Mouse (Mus musculus): ENCODE measurements around the gene Nfil3. TPM values are rescaled to one million over a fixed set of nuclear protein-coding genes. Genes with fewer than 3 reads are reported as not detected.

The Nfil3 gene
- total RNA-seq, 2 experiments from 2014 or later: 21.4 to 53.7 TPM

DNA sequence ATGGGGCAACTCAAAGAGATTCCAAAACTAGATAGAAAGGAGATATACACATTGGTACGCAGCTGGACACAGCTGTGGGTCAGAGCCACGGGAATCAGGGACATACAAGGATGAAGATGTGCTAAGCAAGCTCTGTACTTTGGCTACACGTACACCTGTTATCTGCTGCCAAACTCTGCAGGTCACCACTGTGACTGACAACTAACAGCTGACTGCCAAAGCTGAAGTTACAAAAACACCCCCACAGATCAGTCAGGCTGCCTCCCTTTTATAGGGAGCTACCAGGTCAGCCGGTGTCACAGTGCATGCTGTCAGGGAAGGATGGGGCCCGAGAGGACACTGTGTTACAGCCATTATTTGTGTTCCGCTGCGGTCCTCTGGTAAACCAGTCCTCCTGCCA is 39.9 kb downstream of the Nfil3 start:
- DNase-seq: peak; percentile 69

DNA sequence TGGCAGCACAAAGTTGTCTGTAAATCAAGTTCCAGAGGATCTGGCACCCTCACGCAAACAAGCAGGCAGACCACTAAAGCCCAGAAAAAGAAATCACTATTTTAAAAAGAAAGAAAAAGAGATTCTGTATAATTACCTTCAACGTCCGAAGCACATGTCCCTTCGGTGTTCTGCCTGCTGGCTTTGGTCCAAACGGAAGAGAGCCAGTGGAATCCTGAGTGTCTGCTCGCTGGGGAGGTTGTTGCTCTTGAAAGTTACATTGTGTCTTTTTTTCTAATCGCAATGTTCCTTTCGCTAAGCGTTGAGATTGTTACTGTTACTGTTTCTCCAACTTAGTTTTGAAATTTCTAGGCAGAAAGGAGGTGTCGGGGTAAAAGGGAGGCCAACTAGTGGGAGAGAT is 50.3 kb downstream of the Nfil3 start:
- no peak for DNase-seq

DNA sequence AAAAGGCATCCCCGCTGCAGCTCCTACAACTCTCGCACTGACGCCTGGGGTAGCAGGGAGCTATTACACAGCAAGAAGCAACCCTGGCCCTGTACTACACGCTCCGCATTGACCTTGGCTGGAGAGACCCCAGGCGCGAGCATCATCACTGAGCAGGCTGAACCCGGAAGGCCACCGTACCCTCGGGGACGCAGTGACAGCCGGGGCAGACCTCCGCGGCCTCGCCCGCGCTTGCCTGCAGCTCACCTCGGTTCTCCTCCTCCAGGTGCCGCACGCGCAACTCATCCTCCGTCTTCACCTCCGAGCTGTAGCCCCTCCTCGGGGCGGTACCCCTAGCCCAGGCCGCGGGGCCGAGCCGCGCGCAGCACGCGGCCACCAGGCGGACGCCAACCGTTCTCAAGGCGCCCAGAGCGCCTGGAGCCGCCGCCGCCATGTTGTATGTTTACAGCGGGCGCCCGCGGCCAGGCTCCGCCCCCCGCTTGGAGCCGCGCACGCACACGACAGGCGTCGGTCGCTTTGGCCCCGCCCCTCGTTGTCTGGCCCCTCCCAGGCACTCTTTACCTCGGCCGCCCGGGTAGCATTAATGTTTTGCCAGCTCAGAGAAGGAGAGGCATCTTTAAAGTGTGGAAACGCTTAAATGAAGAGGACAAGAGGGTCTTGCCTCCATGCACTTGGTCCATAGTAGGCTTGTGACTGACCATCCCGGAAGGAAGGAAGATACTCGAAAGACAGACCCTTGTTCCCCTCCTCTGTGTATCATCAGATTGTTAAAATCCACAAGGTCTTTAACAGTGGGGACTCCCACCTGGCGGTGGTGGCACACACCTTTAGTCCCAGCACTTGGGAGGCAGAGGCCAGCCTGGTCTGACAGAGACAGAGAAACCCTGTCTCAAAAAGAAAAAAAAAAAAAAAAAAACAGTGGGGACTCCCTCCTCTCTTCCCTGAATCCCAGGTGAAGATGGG is 51.4 kb downstream of the Nfil3 start, which contains the start of gene Auh:
Gene Auh (minus strand): TSS at position 473 of the 963 bp plus-strand sequence.
- peak; percentile 86 for DNase-seq

DNA sequence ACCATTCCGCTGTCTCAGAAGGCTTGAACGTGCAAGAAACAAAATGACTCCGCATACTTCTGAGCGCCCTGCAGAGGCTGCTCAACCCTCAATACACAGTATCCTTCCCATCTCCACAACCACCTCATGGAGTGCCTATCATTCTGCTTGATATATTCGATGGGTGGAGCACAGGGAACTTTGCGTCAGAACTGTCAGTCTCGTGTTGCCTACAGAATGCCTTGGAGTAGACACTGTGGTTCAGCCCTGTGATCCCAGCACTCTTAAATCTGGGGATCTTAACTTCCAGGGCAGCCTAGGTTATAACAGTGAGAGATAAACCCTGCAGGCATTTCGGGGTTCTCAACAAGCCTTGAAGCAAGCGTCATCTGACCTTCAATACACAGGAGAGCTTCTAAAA is 52.5 kb downstream of the Nfil3 start:
- no peak for DNase-seq

DNA sequence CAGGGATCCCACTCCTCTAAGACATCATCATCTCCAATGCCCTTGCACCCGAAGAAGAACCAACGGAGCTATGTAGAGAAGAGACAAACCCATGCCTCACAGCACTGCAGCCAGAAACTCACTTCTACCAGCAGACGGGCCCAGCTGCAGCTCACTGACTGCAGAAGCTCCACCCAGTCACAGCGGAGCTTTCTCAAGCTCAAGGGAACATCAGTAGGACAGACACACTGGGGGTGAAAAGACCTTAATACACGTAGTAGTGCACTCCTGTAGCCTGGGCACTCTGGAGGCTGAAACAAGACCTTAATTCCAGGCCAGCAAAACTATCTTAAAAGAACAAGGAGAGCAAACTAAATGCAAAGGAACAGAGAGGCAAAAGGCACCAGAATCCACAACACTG is 56.4 kb downstream of the Nfil3 start:
- no peak for DNase-seq

DNA sequence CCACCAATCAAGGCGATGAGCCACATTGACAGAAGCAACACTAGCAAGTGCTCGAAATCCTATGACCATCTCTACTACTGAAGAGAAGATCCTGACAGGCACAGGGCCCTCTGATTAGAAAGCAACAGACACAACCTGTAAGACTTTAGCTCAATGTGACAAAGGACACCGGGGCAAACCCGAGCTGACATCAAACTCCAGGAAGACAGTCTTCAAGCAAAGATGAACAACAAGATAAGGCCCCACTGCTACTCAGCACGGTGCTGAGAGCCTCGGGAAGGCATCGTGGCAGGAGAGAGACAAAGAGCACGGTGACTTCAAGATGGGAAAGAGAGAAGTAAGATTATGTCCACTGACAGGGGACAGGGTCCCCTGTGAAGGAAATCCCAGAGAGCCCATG is 58.9 kb downstream of the Nfil3 start:
- DNase-seq: no peak

DNA sequence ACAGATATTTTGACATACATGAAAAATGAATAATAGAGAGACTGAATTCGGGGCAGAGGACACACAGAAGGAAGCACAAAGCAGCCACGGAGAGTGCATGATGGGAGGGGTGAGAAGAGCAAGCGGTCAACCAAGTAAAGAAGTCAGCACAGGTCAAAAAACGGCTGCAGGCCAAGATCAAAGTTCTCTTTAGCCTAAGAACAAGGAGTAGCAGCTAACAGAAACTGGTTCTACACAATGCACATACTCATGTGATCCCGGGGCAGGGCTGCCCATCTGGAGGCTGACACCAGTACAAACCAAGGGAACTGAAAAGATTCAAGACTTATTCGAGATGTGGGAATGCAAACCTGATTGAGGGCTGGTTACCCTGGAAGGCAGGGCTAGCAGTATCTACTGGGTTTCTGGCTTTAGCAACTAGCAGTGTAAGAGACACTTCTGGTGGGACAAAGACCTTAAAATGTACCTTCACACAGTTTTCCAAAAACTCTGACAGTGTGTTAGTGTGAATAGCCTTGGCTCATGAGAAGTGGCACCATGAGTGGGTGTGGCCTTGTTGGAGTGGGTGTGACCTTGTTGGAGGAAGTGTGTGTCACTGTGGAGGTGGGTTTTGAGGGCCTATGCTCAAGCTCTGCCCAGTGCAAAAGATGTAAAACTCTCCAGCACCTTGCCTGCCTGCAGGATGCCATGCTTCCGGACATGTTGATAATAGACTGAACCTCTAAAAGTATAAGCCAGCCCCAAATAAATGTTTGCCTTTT is 59.6 kb downstream of the Nfil3 start:
- DNase-seq: no peak

DNA sequence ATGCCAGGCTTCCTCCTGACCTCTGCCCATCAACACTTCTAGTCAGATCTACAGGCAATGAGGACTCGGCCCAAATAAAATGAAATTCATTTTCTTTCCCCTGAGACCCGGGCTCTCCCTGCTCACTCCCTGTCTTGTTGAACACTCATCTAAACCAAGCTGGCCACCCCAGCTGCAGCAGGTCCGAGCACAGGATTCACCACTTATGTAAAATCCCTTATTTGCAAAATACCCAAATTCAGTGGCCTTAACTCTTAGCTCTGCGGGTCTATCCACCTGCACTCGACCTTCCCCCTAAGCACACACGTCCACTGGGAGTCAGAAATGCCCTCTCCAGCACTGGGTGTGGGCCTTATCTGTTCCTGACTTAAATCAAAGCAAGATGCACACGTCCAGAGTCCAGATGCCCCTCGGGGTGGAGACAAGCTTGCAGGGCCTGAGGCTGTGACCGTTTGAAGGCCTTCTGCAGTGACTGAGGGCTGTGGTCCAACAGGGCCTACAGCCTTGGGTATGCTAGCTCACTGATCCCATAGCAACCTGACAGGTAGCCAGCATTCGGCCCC is 61.0 kb downstream of the Nfil3 start:
- DNase-seq: no peak

DNA sequence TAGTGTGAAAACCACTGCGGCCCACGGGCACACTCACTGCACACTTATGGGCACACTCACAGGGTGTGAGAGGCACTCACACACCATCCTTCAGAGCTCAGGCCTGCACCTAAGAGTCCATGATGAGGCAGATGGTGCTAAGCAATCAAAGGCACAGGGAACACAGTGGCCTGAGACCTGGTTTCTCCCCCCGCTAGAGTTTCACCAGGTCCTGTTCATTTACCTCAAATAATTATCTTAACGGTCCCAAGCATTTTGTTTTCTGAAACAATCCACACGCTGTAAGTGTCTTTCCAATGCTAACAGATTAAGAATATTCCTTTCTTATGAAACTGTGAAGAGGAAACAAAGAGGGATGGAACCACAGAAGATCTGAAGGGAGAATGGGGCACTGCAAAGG is 62.5 kb downstream of the Nfil3 start:
- DNase-seq: no peak

Other genes with a start within 250 kb of the Nfil3 start
- gene Auh, start 51.4 kb downstream of the Nfil3 start, total RNA-seq (2021): 10 to 100 TPM; 62.9 to 64.6 TPM